18 mouse cellular contexts compared by ENCODE assay signal in the genomic region with DNA sequence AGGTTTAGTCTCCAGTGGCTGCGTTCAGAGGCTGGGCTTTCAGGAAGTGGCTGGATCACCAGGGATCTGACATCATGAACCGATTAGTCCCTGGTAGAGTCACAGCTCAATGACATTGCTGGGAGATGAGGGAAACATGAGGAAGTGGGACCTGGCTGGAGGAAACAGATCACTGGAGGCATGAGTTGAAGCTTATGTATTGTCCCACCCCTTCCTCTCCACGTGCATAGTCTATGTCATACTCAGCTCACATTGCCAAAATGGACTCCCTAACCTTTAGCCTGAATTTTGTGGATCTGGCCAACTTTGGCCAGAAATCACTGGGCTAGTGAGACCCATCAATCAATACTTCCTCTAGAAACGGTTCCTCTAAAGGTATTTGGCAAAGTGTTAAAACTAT.
"Had no signal": no experiment of that assay in that cellular context is flagged by ENCODE, and none has a peak within 500 bp of the region (broad histone marks: within the 10 kb centered on the region; RNA-seq: fewer than 3 reads in every experiment).

No protein-coding gene starts in this region.

- H3K36me3 ChIP-seq: limb, embryonic 10.5 days; limb, embryonic 13.5 days; liver, embryonic 15.5 days; midbrain, embryonic 10.5 days had no signal

- H3K4me2 ChIP-seq: limb, embryonic 13.5 days; liver, embryonic 11.5 days; liver, embryonic 15.5 days had no signal

- H3K4me3 ChIP-seq: layer of hippocampus, adult 2 months; limb, embryonic 10.5 days; limb, embryonic 13.5 days; liver, embryonic 15.5 days; megakaryocyte, embryonic 14.5 days; midbrain, embryonic 10.5 days had no signal

- H3K27ac ChIP-seq: kidney, postnatal 0 days; layer of hippocampus, adult 2 months; limb, embryonic 10.5 days; limb, embryonic 13.5 days; liver, embryonic 15.5 days; midbrain, embryonic 10.5 days had no signal

- H3K9ac ChIP-seq: limb, embryonic 13.5 days; liver, embryonic 15.5 days had no signal

- H3K9me3 ChIP-seq: limb, embryonic 10.5 days; limb, embryonic 13.5 days; liver, embryonic 15.5 days; midbrain, embryonic 10.5 days had no signal

- ATAC-seq: intestine, postnatal 0 days had no signal

- DNase-seq: kidney, adult 2 months; kidney, postnatal 25 days; layer of hippocampus, adult 9-11 months; lung, adult 2 months; lung, postnatal 14 days; lung, postnatal 4 days; midbrain, embryonic 14.5 days; thymus, postnatal 14 days; thymus, postnatal 4 days had no signal
